Mouse (Mus musculus) cerebellum, adult 2 months (tissue): ENCODE measurements around the gene Il12a.

Source experiments
- CTCF ChIP-seq: fragments of 200-500 bp; IDR thresholded peaks from 2 replicates; pipeline ENCODE4 v1.5.1; 2011; ENCODE audit warnings: low read depth, mild to moderate bottlenecking, control low read depth, low read length, moderate library complexity, borderline replicate concordance; ENCODE audit not compliant: insufficient read depth
- POLR2A ChIP-seq: fragments of 200-500 bp; IDR thresholded peaks from 2 replicates; pipeline ENCODE4 v1.6.1; 2011; ENCODE audit warnings: low read length, control low read depth, borderline replicate concordance; ENCODE audit not compliant: insufficient read depth

GRCm38 (mm10) chr3:68646387-68647130 is 43.9 kb upstream of the Il12a start:
- TF ChIP-seq CTCF (no peak), POLR2A (no peak)
